Mouse (Mus musculus) cortical plate, adult 2 months (tissue): Measurements from ENCODE around the gene Vmn1r14. TPM values are rescaled to one million over a fixed set of nuclear protein-coding genes. Genes with fewer than 3 reads are reported as not detected.
"Not testable (repeated sequence)": the region's sequence is repeated elsewhere in the genome, so short reads cannot be mapped to it uniquely, and the experiment has no call there.

Experiments used
- H3K27ac ChIP-seq: fragments of 200-500 bp; 2 replicates; pipeline ENCODE4 v1.5.1; 2012; ENCODE audit warnings: low read length, control low read depth, inconsistent platforms; ENCODE audit not compliant: insufficient read depth
- H3K4me1 ChIP-seq: fragments of 200-500 bp; 2 replicates; pipeline ENCODE4 v1.6.1; 2011; ENCODE audit warnings: low read length; ENCODE audit not compliant: control insufficient read depth, insufficient read depth
- H3K4me3 ChIP-seq: fragments of 200-500 bp; 2 replicates; pipeline ENCODE4 v1.5.1; 2011; ENCODE audit warnings: mild to moderate bottlenecking, low read length, control low read depth; ENCODE audit not compliant: insufficient read depth
- CTCF ChIP-seq: fragments of 200-500 bp; IDR thresholded peaks from 2 replicates; pipeline ENCODE4 v1.5.1; 2011; ENCODE audit warnings: mild to moderate bottlenecking, control low read depth, low read length; ENCODE audit not compliant: insufficient read depth; ENCODE audit errors: extremely low read depth
- POLR2A ChIP-seq: fragments of 200-500 bp; IDR thresholded peaks from 2 replicates; pipeline ENCODE4 v1.6.1; 2011; ENCODE audit warnings: mild to moderate bottlenecking, low read length, control low read depth; ENCODE audit not compliant: insufficient read depth; ENCODE audit errors: extremely low read depth
- polyA plus RNA-seq: library from polyadenylated mRNA; depleted of rRNA; stranded (reverse); fragments of >200 nt; gene quantifications from 2 replicates; pipeline ENCODE4 v1.2.3, GENCODE M21; 2012; rRNA removed

Gene Vmn1r14
- polyA plus RNA-seq: not detected in 2 replicates

DNA sequence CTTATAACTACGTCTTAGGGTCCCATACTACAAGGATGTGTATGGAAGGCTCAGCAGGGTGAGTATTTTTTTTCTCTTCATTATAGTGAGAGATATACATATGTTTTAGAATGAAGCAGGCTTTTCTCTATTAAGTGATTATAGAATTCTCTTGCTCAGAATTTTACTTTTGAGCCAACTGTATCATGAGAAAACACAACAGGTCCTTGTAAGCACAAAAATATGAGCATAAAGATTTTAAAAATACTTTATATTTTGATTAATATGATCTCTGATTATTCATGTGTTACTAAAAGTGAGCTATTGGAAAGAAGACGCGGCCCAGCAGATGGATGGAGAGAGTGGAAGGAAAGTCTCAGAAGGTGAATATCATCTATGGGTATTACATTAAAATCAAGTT, at the start of gene Vmn1r14:
Vmn1r14 (plus strand) TSS at position 301 of the 400 bp plus-strand sequence.
- no peak within 1 kb of the TSS for H3K4me3 ChIP-seq
- TF ChIP-seq POLR2A: no peak
- TF ChIP-seq CTCF: no peak
- H3K4me1 ChIP-seq: no peaks in the 10 kb centered on the region
- no peak within 1 kb of the TSS for H3K27ac ChIP-seq

DNA sequence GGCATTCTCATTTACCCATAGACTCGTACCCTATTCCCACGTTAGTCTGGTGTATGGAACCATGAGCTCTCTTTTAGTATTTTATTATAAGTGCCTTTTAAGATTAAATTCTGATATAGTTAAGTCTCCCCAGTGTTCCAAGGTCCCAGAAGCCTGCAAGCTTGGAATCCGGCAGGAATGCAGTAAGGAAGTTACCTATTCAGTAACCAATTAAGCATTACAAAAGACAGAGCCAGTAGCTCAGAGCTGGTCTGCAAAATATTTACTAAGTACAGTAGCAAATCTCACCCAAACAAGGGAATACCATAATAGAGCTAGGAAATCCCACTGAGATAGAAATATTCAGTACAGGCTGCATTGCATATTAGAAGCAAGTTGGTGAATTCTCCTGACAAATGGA, 41.5 kb upstream of the Vmn1r14 start:
- not testable (repeated sequence) for H3K4me1 ChIP-seq, H3K4me3 ChIP-seq, H3K27ac ChIP-seq

DNA sequence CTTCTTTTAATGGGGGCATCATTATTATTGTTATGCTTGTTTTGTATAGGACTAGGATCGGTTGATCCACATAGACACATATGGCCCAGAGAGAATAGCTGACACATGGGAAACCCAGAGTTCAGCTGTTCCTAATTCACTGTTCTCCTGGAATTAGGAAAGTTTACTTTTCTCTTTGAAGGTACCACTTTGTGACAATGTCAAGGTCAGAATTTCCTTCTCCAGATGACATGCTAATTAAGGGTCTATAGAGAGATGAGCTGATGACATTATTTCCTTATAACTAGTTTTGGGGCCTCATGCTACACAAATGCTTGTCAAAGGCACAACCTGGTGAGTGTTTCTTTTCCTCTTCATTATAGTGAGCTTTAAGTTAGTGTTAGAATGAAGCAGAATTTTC, 28.5 kb upstream of the Vmn1r14 start, which contains the start of gene Vmn1r13:
Vmn1r13 (plus strand) TSS at position 301 of the 400 bp plus-strand sequence.
- not testable (repeated sequence) for H3K4me3 ChIP-seq, H3K4me1 ChIP-seq, H3K27ac ChIP-seq

DNA sequence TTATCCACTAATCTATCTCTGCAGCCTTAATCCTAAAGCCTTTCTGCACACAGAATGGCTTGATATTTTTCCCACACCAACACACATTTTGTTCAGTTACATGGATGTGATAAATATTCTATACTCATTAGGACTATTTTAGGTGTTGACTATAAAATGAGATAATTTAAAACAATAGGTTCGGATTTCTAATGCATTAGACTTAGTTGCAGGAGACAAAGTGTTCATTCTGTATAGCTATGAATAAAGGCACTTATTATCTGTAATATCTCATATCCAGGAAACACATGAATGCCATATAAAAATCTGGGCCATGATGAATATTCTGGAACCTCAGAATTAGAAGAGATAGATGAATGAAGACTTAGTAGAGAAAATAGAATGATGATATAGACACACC, 26.2 kb downstream of the Vmn1r14 start, which contains the start of gene Vmn1r15:
Vmn1r15 (plus strand) TSS at position 301 of the 400 bp plus-strand sequence.
- H3K27ac ChIP-seq: no peak within 1 kb of the TSS
- TF ChIP-seq CTCF (no peak), POLR2A (no peak)
- H3K4me3 ChIP-seq: no peak within 1 kb of the TSS
- no peaks in the 10 kb centered on the region for H3K4me1 ChIP-seq

DNA sequence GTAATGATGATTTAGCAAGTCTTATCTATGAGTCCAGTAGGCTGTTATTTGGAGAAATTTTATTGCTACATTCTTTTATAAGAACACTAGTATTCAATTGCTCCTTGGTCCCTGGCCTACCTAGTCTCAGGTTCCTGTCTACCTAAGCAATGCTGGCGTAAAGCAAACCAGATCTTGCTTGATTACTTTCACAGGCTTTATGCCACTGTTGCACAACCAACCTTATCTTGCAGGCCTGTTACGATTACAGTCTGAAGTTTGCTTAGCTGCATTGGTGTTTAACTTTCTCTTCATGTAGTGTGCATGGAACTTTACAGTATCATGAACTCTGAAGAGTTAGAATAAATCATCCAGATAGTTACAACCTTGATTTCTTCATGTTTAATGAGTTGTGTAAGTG, 29.5 kb downstream of the Vmn1r14 start:
- Histone ChIP-seq H3K4me3 (no peak overlapping the region), H3K27ac (no peak overlapping the region), H3K4me1 (no peaks in the 10 kb centered on the region)
- TF ChIP-seq POLR2A (no peak), CTCF (no peak)

DNA sequence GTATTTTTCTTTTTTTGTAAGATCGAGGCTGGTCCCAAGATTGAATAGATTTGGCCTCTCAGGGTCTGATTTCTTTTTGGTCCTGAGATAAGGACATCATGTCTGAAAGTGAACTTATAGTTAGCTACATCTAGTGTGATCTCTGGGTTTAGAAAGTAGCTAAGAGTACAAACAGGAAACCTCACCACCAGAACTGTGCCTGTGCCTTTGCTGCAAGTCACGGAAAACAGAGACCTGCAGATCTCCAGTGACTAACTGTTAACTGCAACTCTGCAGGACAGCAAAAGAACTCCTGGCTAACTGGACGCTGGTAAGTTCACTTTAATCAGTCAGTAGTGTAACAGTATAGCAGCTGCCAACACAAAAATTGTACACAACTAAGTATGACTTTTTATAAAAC, 40.4 kb downstream of the Vmn1r14 start:
- Histone ChIP-seq H3K4me1 (no peaks in the 10 kb centered on the region), H3K27ac (no peak overlapping the region), H3K4me3 (no peak overlapping the region)
- TF ChIP-seq POLR2A (no peak), CTCF (no peak)

DNA sequence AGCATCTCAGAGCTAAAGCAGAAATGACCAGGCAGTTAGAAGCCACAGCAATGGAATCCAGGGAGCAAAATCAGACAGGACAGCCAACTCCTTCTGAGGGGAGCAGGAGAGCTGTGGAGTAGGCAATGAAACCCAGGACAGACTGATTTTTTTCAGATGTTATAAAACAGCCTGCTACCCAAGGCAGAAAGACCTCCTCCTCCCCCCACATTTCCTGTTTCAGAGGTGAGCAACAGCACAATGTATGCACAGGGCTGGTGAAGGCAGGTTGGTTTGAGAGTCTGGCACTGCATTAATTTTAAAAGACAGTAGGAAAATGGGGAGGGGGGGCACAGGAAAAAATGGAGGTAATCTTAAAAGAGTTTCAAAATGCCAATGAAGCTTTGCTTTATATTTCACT, 41.0 kb downstream of the Vmn1r14 start:
- TF ChIP-seq POLR2A (no peak), CTCF (no peak)
- Histone ChIP-seq H3K27ac (no peak overlapping the region), H3K4me3 (no peak overlapping the region), H3K4me1 (no peaks in the 10 kb centered on the region)

DNA sequence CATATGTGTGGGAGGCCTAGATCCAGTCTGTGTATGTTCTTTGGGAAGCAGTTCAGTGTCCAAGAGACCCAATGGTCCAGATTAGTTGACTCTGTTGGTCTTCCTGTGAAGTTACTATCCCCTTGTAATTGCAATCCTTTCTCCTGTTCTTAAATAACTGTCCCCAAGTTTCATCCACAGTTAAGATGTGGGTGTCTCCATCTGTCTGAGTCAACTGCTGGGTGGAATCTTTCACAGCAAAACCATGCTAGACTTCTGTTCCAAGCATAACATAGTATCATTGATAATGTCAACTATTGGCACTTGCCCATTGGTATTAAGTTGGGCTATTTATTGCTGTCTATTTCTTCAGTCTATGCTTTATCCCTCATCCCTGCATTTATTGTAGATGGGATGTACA, 47.5 kb downstream of the Vmn1r14 start:
- Histone ChIP-seq H3K27ac (no peak overlapping the region), H3K4me3 (no peak overlapping the region), H3K4me1 (no peaks in the 10 kb centered on the region)
- TF ChIP-seq CTCF (no peak), POLR2A (no peak)

Other genes starting within 250 kb of the Vmn1r14 start
- not detected in 2 replicates for gene Vmn1r6, start 234.4 kb upstream of the Vmn1r14 start, polyA plus RNA-seq
- not detected in 2 replicates for gene Vmn1r7, start 206.4 kb upstream of the Vmn1r14 start, polyA plus RNA-seq
- not detected in 2 replicates for gene Vmn1r8, start 199.4 kb upstream of the Vmn1r14 start, polyA plus RNA-seq
- not detected in 2 replicates for gene Vmn1r9, start 164.9 kb upstream of the Vmn1r14 start, polyA plus RNA-seq
- not detected in 2 replicates for gene Vmn1r10, start 122.2 kb upstream of the Vmn1r14 start, polyA plus RNA-seq
- gene Vmn1r11, start 98.2 kb upstream of the Vmn1r14 start, polyA plus RNA-seq: not detected in 2 replicates
- gene Vmn1r12, start 74.8 kb upstream of the Vmn1r14 start, polyA plus RNA-seq: not detected in 2 replicates
- not detected in 2 replicates for gene Vmn1r13, start 28.4 kb upstream of the Vmn1r14 start, polyA plus RNA-seq
- not detected in 2 replicates for gene Vmn1r15, start 26.3 kb downstream of the Vmn1r14 start, polyA plus RNA-seq
- not detected in 2 replicates for gene Vmn1r16, start 97.8 kb downstream of the Vmn1r14 start, polyA plus RNA-seq
- not detected in 2 replicates for gene Vmn1r17, start 132.0 kb downstream of the Vmn1r14 start, polyA plus RNA-seq
- gene Vmn1r18, start 164.1 kb downstream of the Vmn1r14 start, polyA plus RNA-seq: not detected in 2 replicates
- gene Vmn1r19, start 172.1 kb downstream of the Vmn1r14 start, polyA plus RNA-seq: not detected in 2 replicates
- gene Vmn1r20, start 197.2 kb downstream of the Vmn1r14 start, polyA plus RNA-seq: not detected in 2 replicates